Mouse (Mus musculus): ENCODE data around the gene Slx4. TPM values are rescaled to one million over a fixed set of nuclear protein-coding genes. Genes with fewer than 3 reads are reported as not detected.

The Slx4 gene
- polyA plus RNA-seq, 1 experiment from 2014 or later: 22.1 TPM

DNA sequence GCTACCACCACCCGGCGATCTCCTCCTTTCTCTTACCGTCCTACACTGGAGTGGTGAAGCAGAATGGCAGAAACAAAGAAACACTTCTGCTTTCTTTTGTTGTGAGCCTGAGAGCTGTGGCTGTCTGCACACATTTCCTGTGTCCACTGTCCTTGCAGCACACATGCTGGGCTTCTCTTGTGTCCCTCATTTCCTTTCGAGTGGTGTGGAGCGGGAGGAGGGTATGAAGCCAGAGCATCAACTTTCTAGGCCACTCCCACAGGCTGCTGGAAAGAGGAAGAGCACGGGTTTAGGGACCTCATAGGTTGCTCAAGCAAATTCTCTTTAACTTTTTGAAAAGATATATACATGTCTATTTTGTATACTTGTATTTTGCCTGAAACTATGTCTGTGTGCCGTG is 74.4 kb downstream of the Slx4 start:
- H3K9me3 ChIP-seq: no peaks in the 10 kb centered on the region
- H3K27ac ChIP-seq: no peak overlapping the region
- WGBS: 86% methylated on average over 7 of the region's 7 CpGs
- no peak for DNase-seq (ENCODE audit: extremely low spot score, low spot score)
- no peaks in the 10 kb centered on the region for H3K4me1 ChIP-seq
- H3K27me3 ChIP-seq (ENCODE audit: poor library complexity, severe bottlenecking): no peaks in the 10 kb centered on the region
- no peak overlapping the region for H3K4me3 ChIP-seq
- H3K36me3 ChIP-seq (replicated peaks): peaks cover 81% of the 10 kb centered on the region

Other genes with a start within 250 kb of the Slx4 start
- gene Olfr15, start 172.9 kb downstream of the Slx4 start, polyA plus RNA-seq (2016; fragmentation: Nextera tagmentation; extraction: Ambion mirVana): not detected in 2 replicates
- gene Zfp174, start 156.5 kb downstream of the Slx4 start, polyA plus RNA-seq (2016; fragmentation: Nextera tagmentation; extraction: Ambion mirVana): 0.93 and 1.1 TPM in 2 replicates
- gene Naa60, start 131.4 kb downstream of the Slx4 start, polyA plus RNA-seq (2016; fragmentation: Nextera tagmentation; extraction: Ambion mirVana): 59.3 and 62.2 TPM in 2 replicates
- gene Zfp597, start 119.2 kb downstream of the Slx4 start, polyA plus RNA-seq (2016; fragmentation: Nextera tagmentation; extraction: Ambion mirVana): 5.4 and 6.5 TPM in 2 replicates
- 2.5 and 3.9 TPM in 2 replicates for gene Gm20695, start 119.1 kb downstream of the Slx4 start, polyA plus RNA-seq (2016; fragmentation: Nextera tagmentation; extraction: Ambion mirVana)
- 6.8 and 6.9 TPM in 2 replicates for gene 1700037C18Rik, start 95.1 kb downstream of the Slx4 start, polyA plus RNA-seq (2016; fragmentation: Nextera tagmentation; extraction: Ambion mirVana)
- gene Cluap1, start 95.0 kb downstream of the Slx4 start, polyA plus RNA-seq (2016; fragmentation: Nextera tagmentation; extraction: Ambion mirVana): 23.3 and 27.4 TPM in 2 replicates
- 1.3 and 1.4 TPM in 2 replicates for gene Nlrc3, start 27.1 kb downstream of the Slx4 start, polyA plus RNA-seq (2016; fragmentation: Nextera tagmentation; extraction: Ambion mirVana)
- 5.7 and 6.1 TPM in 2 replicates for gene Dnase1, start 33.2 kb upstream of the Slx4 start, polyA plus RNA-seq (2016; fragmentation: Nextera tagmentation; extraction: Ambion mirVana)
- gene Trap1, start 74.1 kb upstream of the Slx4 start, polyA plus RNA-seq (2016; fragmentation: Nextera tagmentation; extraction: Ambion mirVana): 96.1 and 100.0 TPM in 2 replicates
- gene Crebbp, start 210.2 kb upstream of the Slx4 start, polyA plus RNA-seq (2016; fragmentation: Nextera tagmentation; extraction: Ambion mirVana): 28.6 and 29.4 TPM in 2 replicates